Mouse (Mus musculus) R1 (cell line): ENCODE data around the gene Kcna7.

Experiments
- DNase-seq: peaks from one replicate; pipeline ENCODE4 v3.0.0-alpha.2; 2018; ENCODE audit warnings: low read depth, low spot score

The Kcna7 gene

GRCm38 (mm10) chr7:45458748-45459563 is 53.5 kb downstream of the Kcna7 start:
- peak; percentile 85 for DNase-seq
